Mouse (Mus musculus) erythroblast, embryonic 14.5 days (primary cell): ENCODE measurements around the gene Bri3bp. TPM values are rescaled to one million over a fixed set of nuclear protein-coding genes. Genes with fewer than 3 reads are reported as not detected.
A peak's percentile ranks its signal among the peaks of the same experiment; 100 is the strongest.

Experiments
- H3K27me3 ChIP-seq: 2 replicates; pipeline ENCODE4 v1.6.1; 2012; ENCODE audit warnings: inconsistent platforms; ENCODE audit not compliant: control insufficient read depth
- H3K36me3 ChIP-seq: 2 replicates; pipeline ENCODE4 v1.6.1; 2012; ENCODE audit warnings: mild to moderate bottlenecking, inconsistent platforms; ENCODE audit not compliant: control insufficient read depth
- H3K4me1 ChIP-seq: 2 replicates; pipeline ENCODE4 v1.6.1; 2012; ENCODE audit warnings: inconsistent platforms; ENCODE audit not compliant: control insufficient read depth
- H3K4me3 ChIP-seq: replicated peaks from 2 replicates; pipeline ENCODE3; 2012; ENCODE audit warnings: moderate library complexity, mild to moderate bottlenecking, inconsistent platforms
- H3K9me3 ChIP-seq: 2 replicates; pipeline ENCODE4 v1.6.1; 2012; ENCODE audit warnings: low read length, inconsistent platforms, mixed read lengths; ENCODE audit not compliant: control insufficient read depth
- GATA1 ChIP-seq: IDR thresholded peaks from 2 replicates; pipeline ENCODE4 v1.6.1; 2012; ENCODE audit warnings: low read length, inconsistent platforms, mixed read lengths
- TAL1 ChIP-seq: IDR thresholded peaks from 3 replicates; pipeline ENCODE4 v1.6.1; 2012; ENCODE audit warnings: low read length, inconsistent platforms, mixed read lengths
- polyA plus RNA-seq: library from polyadenylated mRNA; stranded (reverse); fragments of >175 nt; gene quantifications from 2 replicates; pipeline ENCODE4 v1.2.3, GENCODE M21; 2012

The Bri3bp gene
- polyA plus RNA-seq, 1 experiment = 0.38 TPM

DNA sequence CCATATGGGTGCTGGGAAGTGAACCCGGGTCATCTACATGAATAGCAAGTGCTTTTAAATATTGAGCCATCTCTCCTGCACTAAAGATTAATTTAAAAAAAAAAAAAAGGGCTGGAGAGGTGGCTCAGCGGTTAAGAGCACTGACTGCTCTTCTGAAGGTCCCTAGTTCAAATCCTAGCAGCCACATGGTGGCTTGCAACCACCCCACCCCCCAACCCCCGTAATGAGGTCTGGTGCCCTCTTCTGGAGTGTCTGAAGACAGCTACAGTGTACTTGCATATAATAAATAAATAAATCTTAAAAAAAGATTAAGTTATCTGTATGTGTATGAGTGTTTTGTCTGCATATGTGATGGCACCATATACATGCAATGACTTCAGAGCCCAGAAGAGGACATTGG is 19.2 kb downstream of the Bri3bp start:
- Histone ChIP-seq H3K4me1 (peaks cover 56% of the 10 kb centered on the region), H3K27me3 (no peaks in the 10 kb centered on the region), H3K9me3 (no peaks in the 10 kb centered on the region), H3K4me3 (no peak overlapping the region), H3K36me3 (no peaks in the 10 kb centered on the region)
- TF ChIP-seq GATA1 (no peak), TAL1 (no peak)

- Histone ChIP-seq H3K4me3 (no peak overlapping the region), H3K36me3 (no peaks in the 10 kb centered on the region), H3K27me3 (no peaks in the 10 kb centered on the region), H3K4me1 (peaks cover 56% of the 10 kb centered on the region), H3K9me3 (no peaks in the 10 kb centered on the region)
- no peak for TF ChIP-seq TAL1
- no peak for TF ChIP-seq GATA1
These were observed 20.6 kb downstream of the Bri3bp start for GRCm38 (mm10) chr5:125461868-125462445.

GRCm38 (mm10) chr5:125465192-125465591 is 23.8 kb downstream of the Bri3bp start:
- H3K4me1 ChIP-seq = peaks cover 61% of the 10 kb centered on the region
- TF ChIP-seq TAL1 = no peak
- no peak for TF ChIP-seq GATA1

GRCm38 (mm10) chr5:125465701-125466106 is 24.3 kb downstream of the Bri3bp start:
- H3K4me3 ChIP-seq = peak overlapping the region; percentile 58
- TF ChIP-seq TAL1 (no peak), GATA1 (no peak)
- H3K27me3 ChIP-seq = no peaks in the 10 kb centered on the region
- peaks cover 67% of the 10 kb centered on the region for H3K4me1 ChIP-seq
- no peaks in the 10 kb centered on the region for H3K9me3 ChIP-seq
- H3K36me3 ChIP-seq = no peaks in the 10 kb centered on the region

More at GRCm38 (mm10) chr5:125465192-125465591, 23.8 kb downstream of the Bri3bp start:
- Histone ChIP-seq H3K9me3 (no peaks in the 10 kb centered on the region), H3K4me3 (peak overlapping the region; percentile 58), H3K27me3 (no peaks in the 10 kb centered on the region), H3K36me3 (no peaks in the 10 kb centered on the region)

- no peaks in the 10 kb centered on the region for H3K27me3 ChIP-seq
- peak overlapping the region; percentile 58 for H3K4me3 ChIP-seq
- no peaks in the 10 kb centered on the region for H3K36me3 ChIP-seq
- no peak for TF ChIP-seq TAL1
- TF ChIP-seq GATA1 = no peak
- peaks cover 69% of the 10 kb centered on the region for H3K4me1 ChIP-seq
- no peaks in the 10 kb centered on the region for H3K9me3 ChIP-seq
These were observed 25.1 kb downstream of the Bri3bp start for GRCm38 (mm10) chr5:125466483-125466882.

DNA sequence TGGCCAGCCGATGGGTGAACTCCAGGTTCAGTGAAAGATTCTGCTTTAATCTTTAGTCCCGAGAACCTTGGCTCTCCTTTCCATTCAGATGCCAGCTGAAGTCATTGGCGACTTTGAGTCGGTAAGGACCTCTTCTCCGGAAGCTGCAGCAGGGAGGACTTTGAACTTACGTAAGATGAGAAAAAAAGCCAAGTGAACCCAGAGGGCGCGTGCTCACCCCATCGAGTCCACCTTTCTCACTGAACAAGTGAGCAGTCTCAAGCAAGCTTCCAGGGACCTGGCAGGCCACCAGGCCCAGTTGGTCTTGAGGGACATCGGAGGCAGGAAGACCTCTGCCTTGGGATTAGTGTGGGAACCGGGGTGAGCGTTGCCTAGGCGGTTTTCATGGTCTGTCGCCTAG is 25.9 kb downstream of the Bri3bp start:
- Histone ChIP-seq H3K4me1 (peaks cover 62% of the 10 kb centered on the region), H3K4me3 (no peak overlapping the region), H3K9me3 (no peaks in the 10 kb centered on the region), H3K27me3 (no peaks in the 10 kb centered on the region), H3K36me3 (no peaks in the 10 kb centered on the region)
- TF ChIP-seq TAL1 = no peak
- no peak for TF ChIP-seq GATA1

GRCm38 (mm10) chr5:125470713-125471112 is 29.3 kb downstream of the Bri3bp start:
- H3K4me3 ChIP-seq = no peak overlapping the region
- peaks cover 65% of the 10 kb centered on the region for H3K4me1 ChIP-seq
- TF ChIP-seq TAL1 (no peak), GATA1 (no peak)

DNA sequence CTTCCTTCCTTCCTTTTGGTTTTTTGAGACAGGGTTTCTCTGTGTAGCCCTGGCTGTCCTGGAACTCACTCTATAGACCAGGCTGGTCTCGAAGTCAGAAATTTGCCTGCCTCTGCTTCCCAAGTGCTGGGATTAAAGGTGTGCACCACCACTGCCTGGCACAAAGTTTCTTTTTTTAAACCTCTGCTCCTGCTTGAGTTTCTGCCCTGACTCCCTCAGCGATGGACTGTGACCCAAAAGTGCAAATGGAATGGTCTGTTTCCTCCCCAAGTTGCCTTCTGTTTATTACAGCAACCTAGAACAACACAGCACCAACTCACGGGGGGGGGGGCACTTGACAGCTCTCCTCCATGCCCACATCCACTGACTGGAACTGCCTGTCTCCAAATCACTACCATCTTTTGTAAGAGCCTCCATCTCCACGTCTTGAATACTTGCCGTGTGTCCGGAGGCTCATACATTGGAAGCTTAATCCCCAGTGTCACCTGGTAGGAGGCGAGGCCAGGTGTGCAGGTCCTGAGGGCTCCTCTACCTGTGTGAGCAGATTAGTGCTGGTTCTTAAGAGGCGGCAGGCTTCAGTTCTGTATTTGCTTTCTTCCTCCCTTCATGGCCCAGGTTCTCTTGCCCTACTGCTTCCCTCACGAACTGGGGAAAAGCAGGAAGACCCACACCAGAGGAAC is 31.6 kb downstream of the Bri3bp start:
- TF ChIP-seq GATA1 = no peak
- TF ChIP-seq TAL1 = no peak
- no peaks in the 10 kb centered on the region; the same call in 1 of the 2 replicates for H3K36me3 ChIP-seq
- no peak overlapping the region for H3K4me3 ChIP-seq
- no peaks in the 10 kb centered on the region for H3K27me3 ChIP-seq
- no peaks in the 10 kb centered on the region for H3K9me3 ChIP-seq
- peaks cover 64% of the 10 kb centered on the region for H3K4me1 ChIP-seq

More at GRCm38 (mm10) chr5:125470713-125471112, 29.3 kb downstream of the Bri3bp start:
- Histone ChIP-seq H3K9me3 (no peaks in the 10 kb centered on the region), H3K27me3 (no peaks in the 10 kb centered on the region), H3K36me3 (no peaks in the 10 kb centered on the region)

GRCm38 (mm10) chr5:125475030-125475429 is 33.7 kb downstream of the Bri3bp start:
- Histone ChIP-seq H3K9me3 (no peaks in the 10 kb centered on the region), H3K27me3 (no peaks in the 10 kb centered on the region), H3K4me1 (peaks cover 57% of the 10 kb centered on the region), H3K36me3 (peaks cover 6% of the 10 kb centered on the region; the same call in 1 of the 2 replicates), H3K4me3 (peak overlapping the region; percentile 92)
- TF ChIP-seq TAL1 (no peak), GATA1 (no peak)
